Mouse (Mus musculus) spleen, postnatal 10 days (tissue): ENCODE results near the gene Marveld1.
A peak's percentile ranks its signal among the peaks of the same experiment; 100 is the strongest.

Source experiments
- DNase-seq, 2 experiments: peaks; one replicate each; pipeline ENCODE4 v3.0.0; 2021 to 2022; ENCODE audit warnings: low spot score in 2 of 2

Gene Marveld1

DNA sequence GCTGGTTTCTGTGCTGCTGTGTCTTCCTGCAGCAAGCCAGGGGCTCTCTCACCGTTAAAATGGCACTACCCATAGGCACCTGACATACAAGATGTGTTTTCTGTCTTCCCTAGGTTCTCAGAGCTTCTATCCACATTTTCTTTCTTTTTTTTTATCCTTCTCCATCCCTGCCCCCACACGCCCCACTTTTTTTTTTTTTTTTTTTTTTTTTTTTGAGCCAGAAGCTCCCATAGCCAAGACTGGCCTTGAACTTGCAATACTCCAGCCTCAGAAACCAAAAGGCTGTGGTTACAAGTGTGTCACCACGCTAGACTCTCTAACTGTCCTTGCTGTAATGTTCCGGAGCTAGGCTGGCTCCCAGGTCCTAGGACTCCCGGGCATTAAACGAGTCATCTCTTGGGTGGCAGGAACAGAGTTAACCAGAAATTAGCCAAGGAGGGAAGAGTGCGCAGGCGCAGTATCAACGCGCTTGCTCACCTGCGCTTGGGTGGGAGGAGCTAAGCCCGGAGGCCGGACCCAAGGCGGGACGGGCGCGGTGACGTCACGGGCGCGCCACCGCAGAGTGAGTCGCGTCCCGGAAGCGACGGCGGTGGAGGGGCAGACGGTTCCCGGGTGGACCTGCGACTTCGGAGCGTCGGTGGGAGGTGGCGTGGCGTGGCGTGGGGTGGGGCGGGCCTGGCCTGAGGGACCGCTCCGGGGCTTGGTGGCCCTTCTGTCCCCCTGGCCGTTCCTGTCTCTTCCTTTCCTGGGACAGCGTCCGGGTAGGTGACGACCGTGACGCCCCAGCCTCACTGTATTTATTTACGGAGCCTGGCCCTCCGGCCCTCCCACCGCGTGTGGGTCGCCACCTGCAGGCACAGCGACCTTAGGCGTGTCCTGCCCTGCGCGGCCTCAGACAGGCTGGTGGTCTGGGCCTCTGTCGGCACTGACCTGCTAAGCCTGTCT, 23.1 kb downstream of the Marveld1 start:
- DNase-seq: peak; percentile 92 to 96

DNA sequence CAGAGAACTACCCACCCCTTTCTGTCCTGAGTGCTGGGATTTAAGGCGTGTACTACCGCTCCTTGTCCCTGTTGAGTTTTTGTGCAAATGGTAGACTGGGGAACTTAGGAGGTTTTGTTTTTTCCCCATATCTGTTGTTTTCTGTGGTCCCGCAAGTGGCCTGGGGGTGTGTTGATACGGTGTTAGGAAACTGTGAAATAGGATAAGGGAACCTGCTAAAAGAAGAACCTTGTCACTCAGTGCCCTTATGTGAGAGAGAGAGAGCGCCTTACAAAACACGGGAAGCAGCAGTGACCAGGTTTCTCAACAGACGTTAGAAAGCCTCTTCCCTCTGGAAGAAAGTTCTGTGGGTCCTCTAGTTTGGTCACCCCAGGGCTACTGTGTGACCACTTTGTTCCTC, 29.6 kb downstream of the Marveld1 start:
- DNase-seq: no peak

DNA sequence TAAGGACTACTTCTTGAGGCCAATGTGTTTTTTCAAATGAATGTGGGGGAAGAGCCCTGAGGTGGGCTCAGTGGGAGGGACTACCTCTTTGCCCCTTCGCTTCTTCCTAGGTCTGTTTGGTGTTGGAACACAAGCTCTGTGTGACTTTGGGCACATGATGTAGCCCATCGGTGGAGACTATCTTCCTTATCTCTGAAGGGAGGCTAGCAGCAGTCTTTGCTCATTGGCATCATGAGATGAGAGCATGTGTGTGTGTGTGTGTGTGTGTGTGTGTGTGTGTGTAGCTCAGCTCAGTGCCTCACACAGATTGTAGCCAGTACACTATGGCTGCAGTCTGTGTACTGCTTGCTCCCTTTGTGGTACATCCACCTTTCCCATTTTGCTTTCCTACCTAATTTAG, 30.3 kb downstream of the Marveld1 start:
- no peak for DNase-seq

DNA sequence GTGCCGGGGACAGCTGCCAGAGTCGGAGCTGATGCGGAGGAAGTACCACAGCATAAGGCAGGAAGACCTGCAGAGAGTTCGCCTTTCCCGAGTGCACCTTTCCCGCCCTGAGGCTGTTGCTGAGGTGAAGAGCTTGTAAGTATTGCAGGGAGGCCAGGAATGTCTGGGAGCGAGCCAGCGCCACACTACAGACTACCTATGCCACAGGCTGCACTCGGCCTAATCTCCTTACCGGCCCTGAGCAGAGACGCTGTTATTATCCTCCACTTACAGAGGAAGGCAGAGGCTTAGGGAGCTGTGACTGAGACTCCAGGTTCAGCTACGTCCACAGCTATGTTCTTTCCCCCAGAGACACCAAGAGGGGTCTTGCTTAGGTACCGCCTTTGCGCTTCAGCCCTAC, 32.2 kb downstream of the Marveld1 start:
- DNase-seq: no peak

DNA sequence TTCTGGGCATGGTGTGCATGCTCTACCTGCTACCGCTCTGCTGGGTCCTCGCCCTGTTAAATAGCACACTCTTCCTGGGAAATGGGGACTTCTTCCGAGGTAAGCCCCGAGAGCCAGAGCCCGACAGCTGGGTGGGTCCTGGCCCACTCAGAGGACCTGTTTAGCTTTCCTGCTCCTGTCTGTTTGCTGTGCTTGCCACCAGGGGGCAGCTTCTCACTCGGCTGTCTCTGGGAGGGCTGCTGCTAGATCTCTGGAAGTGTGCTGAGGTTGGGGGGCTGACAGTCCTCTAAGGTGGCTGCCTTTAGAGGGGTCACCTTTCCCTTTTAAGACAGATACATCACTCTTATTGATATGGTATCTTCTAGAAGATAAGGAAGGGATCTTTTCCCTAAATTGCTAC, 35.5 kb downstream of the Marveld1 start:
- peak in 1 of 2 experiments; percentile 38 for DNase-seq

DNA sequence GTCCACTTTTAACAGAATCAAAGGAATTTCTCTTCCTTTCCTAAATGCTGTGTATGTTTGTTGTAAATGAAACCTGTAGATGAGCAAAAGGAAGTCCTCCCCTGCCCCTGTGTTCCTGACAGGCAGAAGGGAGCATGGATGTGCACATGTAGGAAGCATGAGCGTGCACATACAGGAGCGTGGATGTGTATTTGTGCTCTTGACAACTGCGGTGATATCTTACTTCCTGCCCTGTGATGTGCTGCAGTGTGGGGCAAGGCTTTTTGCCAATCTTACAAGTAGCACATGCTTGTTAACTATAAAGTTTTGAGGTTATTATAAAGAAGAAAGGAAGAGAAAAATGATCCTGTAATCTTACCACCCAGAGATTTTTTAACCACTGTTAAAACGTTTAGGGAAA, 42.5 kb downstream of the Marveld1 start:
- no peak for DNase-seq

DNA sequence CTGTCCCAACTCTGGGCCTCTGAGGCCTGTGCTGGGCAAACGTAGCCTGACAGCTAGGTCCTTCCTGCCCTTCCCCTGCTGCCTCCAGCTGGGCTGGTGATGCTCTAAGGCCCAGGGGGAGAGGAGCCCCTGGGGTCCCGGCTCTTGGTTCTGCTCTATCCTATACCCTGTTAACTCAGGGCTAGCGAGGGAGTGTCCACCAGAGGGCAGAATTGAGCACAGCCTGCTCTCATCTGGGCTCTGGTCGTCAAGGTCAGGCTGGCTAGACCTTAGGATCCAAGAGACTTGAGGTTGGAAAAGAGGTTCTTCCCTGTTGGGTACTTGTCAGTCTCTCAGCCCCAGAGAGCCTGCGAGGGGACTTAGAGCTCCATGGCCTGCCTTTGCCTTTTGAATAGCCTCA, 43.3 kb downstream of the Marveld1 start:
- DNase-seq: peak; percentile 49 to 75

DNA sequence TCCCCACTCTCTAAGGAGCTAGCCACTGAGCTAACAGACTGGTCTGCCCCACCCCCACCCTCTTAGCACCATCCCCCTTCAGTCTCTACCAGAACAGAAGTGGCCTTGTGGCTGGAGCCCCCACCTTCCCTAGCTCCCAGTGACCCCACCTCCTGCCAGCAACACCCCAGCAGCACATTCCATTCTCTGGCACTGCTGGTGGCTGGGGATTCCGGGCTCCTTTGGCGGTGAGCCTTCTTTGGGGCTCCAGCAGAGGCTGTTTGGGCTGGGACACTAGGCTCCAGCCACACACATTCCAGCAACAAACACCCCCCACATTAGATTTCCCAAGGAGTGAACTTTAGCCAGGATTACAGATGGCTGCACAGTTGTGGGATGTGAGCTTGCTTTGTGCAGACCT, 46.1 kb downstream of the Marveld1 start:
- DNase-seq: no peak

DNA sequence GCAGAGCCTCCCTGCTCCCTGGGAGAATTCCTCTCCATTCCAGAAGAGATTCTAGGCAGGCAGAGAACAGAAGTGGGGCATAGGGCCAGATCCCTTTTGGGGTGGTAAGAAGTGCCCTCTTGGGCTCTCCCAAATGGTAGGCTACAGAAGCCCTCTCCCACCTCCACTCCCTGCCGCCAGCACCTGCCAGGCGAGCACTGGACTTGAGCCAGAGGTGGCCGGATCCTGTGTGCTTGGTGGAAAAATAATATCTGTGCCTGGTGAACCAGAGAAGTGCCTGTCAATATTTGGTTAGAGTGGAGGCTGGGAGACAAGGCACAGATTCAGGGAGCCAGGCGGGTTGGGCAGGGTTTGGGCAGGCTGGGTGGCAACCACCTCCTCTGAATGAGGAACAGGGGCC, 49.2 kb downstream of the Marveld1 start:
- DNase-seq: no peak

DNA sequence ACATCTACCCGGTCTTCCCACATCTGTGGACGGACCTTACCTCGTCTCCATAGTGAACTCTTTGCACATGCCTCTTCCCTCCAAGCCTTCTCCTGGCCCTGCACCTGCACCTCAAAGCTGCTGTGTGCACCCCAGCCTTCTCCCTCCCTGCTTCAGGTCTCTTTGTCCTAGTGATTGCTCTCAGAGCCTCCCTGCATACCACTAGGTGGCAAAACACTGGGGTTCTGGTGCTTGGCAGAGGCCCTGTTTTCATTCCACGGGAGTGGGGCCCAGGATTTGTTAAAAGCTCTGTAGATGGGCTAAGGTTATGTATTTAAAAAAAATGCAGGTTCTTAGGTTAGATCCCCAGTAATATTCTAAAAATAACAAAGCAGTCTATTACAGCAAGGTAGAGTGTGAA, 49.9 kb downstream of the Marveld1 start:
- DNase-seq: no peak

DNA sequence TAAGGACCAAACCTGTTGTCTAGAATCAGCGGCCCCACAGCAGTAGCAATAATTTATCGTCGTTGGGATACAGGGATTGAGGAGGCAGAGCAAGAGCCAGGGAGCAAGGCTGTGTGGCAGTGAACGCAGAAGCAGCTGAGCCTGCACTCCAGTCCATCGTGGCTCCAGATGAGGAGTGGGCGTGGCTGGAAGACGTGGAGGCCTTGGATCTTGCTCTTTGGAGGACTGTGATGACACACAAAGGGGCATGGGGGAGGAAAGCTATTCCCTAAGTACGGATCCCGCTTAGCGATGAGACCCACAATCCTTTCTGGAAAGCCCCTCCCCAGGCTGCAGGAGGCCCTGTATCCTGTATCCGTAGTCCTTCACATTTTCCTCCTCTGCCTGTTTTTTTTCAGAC, 50.8 kb downstream of the Marveld1 start:
- no peak for DNase-seq
